8 mouse cellular contexts compared by ENCODE assay signal in the genomic region with DNA sequence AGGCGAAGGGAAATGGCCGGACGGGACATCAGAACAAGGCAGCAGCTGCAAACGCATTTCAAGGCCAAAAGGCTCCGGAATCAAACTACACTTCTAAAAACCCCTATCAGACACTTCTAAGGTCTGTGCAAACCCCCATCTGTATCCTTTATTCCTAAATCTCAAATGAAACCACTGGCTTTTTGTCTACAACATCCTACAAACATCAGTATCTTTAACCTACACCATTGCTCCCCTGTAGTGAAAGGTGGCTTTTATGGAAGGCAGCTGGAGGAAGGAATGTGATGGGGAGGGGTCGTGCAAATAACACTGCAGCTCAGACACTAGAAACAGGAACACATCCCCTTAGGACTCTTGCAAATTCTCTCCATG. TPM values are rescaled to one million over a fixed set of nuclear protein-coding genes. Genes with fewer than 3 reads are reported as not detected.
DNase-seq lines count a peak whose midpoint lies in the region; ATAC-seq and TF ChIP-seq lines count a peak whose summit lies in the region.

No protein-coding gene starts in this region.

- no peaks in the 10 kb centered on the region for H3K27me3 ChIP-seq in kidney, embryonic 15.5 days
- H3K27me3 ChIP-seq in hindbrain, embryonic 11.5 days (ENCODE audit: control insufficient read depth, insufficient read depth, low read length): no peaks in the 10 kb centered on the region
- H3K27me3 ChIP-seq in liver, postnatal 0 days (ENCODE audit: insufficient read depth, low read length): no peaks in the 10 kb centered on the region

- no peak for TF ChIP-seq CTCF in liver, postnatal 0 days (IDR thresholded peaks at IDR 0.05; ENCODE audit: low read depth)

- H3K9ac ChIP-seq in kidney, embryonic 15.5 days: peak overlapping the region; percentile 77
- peak overlapping the region; percentile 83 for H3K9ac ChIP-seq in hindbrain, embryonic 11.5 days (ENCODE audit: low read depth, low read length)
- H3K9ac ChIP-seq in liver, postnatal 0 days (replicated peaks): peak overlapping the region; percentile 80

- WGBS in kidney, embryonic 15.5 days: 3% methylated on average over 6 of the region's 6 CpGs
- WGBS in hindbrain, embryonic 11.5 days: 8% methylated on average over 6 of the region's 6 CpGs
- 1% methylated on average over 6 of the region's 6 CpGs for WGBS in liver, postnatal 0 days (ENCODE audit: insufficient replicate concordance)

- peak overlapping the region; percentile 79 for H3K4me2 ChIP-seq in kidney, embryonic 15.5 days
- peak overlapping the region; percentile 52 for H3K4me2 ChIP-seq in hindbrain, embryonic 11.5 days (replicated peaks; ENCODE audit: low read depth, low read length)
- peak overlapping the region; percentile 97 for H3K4me2 ChIP-seq in liver, postnatal 0 days (ENCODE audit: low read depth, low read length)

- DNase-seq in kidney, adult 8-10 months: no peak
- DNase-seq in hindbrain, embryonic 11.5 days (ENCODE audit: low spot score): no peak
- DNase-seq in liver, postnatal 0 days: no peak
- DNase-seq in cerebellum, postnatal 4 days (ENCODE audit: low spot score in 2 of 2): no peak
- no peak for DNase-seq in ovary, postnatal 10 days (ENCODE audit: low spot score)
- no peak for DNase-seq in gastrocnemius, postnatal 10 days

- no peak for TF ChIP-seq EP300 in liver, postnatal 0 days (IDR thresholded peaks at IDR 0.05; ENCODE audit: low read depth)

- H3K4me1 ChIP-seq in kidney, embryonic 15.5 days: peaks cover 18% of the 10 kb centered on the region
- peaks cover 3% of the 10 kb centered on the region; the same call in 1 of the 2 replicates for H3K4me1 ChIP-seq in brown adipose tissue, adult 24 weeks (ENCODE audit: control insufficient read depth, insufficient read depth, insufficient read length, low read length)
- H3K4me1 ChIP-seq in hindbrain, embryonic 11.5 days (replicated peaks; ENCODE audit: control insufficient read depth, insufficient read depth, low read length): no peaks in the 10 kb centered on the region; the same call in 1 of the 2 replicates
- peaks cover 42% of the 10 kb centered on the region for H3K4me1 ChIP-seq in liver, postnatal 0 days (ENCODE audit: insufficient read depth)

- H3K4me3 ChIP-seq in kidney, embryonic 15.5 days (replicated peaks): peak overlapping the region; percentile 84
- peak overlapping the region; percentile 82 for H3K4me3 ChIP-seq in brown adipose tissue, adult 24 weeks (ENCODE audit: insufficient read depth, low read depth, low read length)
- H3K4me3 ChIP-seq in hindbrain, embryonic 11.5 days (ENCODE audit: low read depth, low read length): peak overlapping the region; percentile 85
- H3K4me3 ChIP-seq in liver, postnatal 0 days (ENCODE audit: low read depth, low read length): peak overlapping the region; percentile 84

- H3K27ac ChIP-seq in kidney, embryonic 15.5 days: peak overlapping the region; percentile 68
- peak overlapping the region; percentile 48; the same call in 1 of the 2 replicates for H3K27ac ChIP-seq in brown adipose tissue, adult 24 weeks (replicated peaks; ENCODE audit: low read depth, low read length)
- 0 out of 2 replicates have a peak overlapping the region, but pooled peaks have one; percentile 27 for H3K27ac ChIP-seq in hindbrain, embryonic 11.5 days (ENCODE audit: low read depth, low read length)
- H3K27ac ChIP-seq in liver, postnatal 0 days (ENCODE audit: low read depth): no peak overlapping the region; the same call in 1 of the 2 replicates

- no peaks in the 10 kb centered on the region for H3K9me3 ChIP-seq in kidney, embryonic 15.5 days (replicated peaks)
- H3K9me3 ChIP-seq in hindbrain, embryonic 11.5 days (ENCODE audit: control insufficient read depth, low read length): no peaks in the 10 kb centered on the region
- H3K9me3 ChIP-seq in liver, postnatal 0 days (ENCODE audit: low read length): no peaks in the 10 kb centered on the region

- ATAC-seq in kidney, embryonic 15.5 days (replicated peaks; ENCODE audit: low FRiP score): no peak
- no peak for ATAC-seq in hindbrain, embryonic 11.5 days (ENCODE audit: low FRiP score)
- no peak for ATAC-seq in liver, postnatal 0 days

- no peaks in the 10 kb centered on the region for H3K36me3 ChIP-seq in kidney, embryonic 15.5 days
- H3K36me3 ChIP-seq in hindbrain, embryonic 11.5 days (ENCODE audit: control insufficient read depth, insufficient read depth, low read length): no peaks in the 10 kb centered on the region
- no peaks in the 10 kb centered on the region for H3K36me3 ChIP-seq in liver, postnatal 0 days (replicated peaks; ENCODE audit: insufficient read depth, low read length)

RNA-seq across cellular contexts. Expression of a gene that starts 1.1 kb away (rescaled TPM):
- 17.6 and 19.0 TPM in 2 replicates for polyA plus RNA-seq in kidney, embryonic 15.5 days (2015; fragmentation: Nextera tagmentation; extraction: Ambion mirVana)
- polyA plus RNA-seq in brown adipose tissue, adult 24 weeks (2012; ENCODE audit: insufficient read depth, insufficient read length, missing spikeins): 18.1 and 19.1 TPM in 2 replicates
- polyA plus RNA-seq in hindbrain, embryonic 11.5 days (2014; fragmentation: Nextera tagmentation; extraction: Ambion mirVana): 33.3 and 38.1 TPM in 2 replicates
- polyA plus RNA-seq in liver, postnatal 0 days (2015; fragmentation: Nextera tagmentation; extraction: Ambion mirVana): 7.1 and 8.0 TPM in 2 replicates
- 10 to 100 TPM; 27.3 to 31.8 TPM for total RNA-seq in gastrocnemius, postnatal 10 days (2021)
